Mouse (Mus musculus): ENCODE results near the gene Ipo11. TPM values are rescaled to one million over a fixed set of nuclear protein-coding genes. Genes with fewer than 3 reads are reported as not detected.

Ipo11 gene
- polyA plus RNA-seq, 1 experiment, result 12.6 TPM

GRCm38 (mm10) chr13:106745201-106745600 lies 191.6 kb downstream of the Ipo11 start:
- Histone ChIP-seq H3K27me3 (ENCODE audit: control insufficient read depth, insufficient read depth, low read length) (no peaks in the 10 kb centered on the region), H3K27ac (ENCODE audit: insufficient read depth, low read length) (no peak overlapping the region), H3K4me1 (ENCODE audit: control insufficient read depth, insufficient read depth, insufficient read length) (no peaks in the 10 kb centered on the region), H3K4me3 (ENCODE audit: extremely low read depth, insufficient read depth, insufficient read length) (no peak overlapping the region), H3K36me3 (ENCODE audit: control insufficient read depth, insufficient read depth, low read length) (no peaks in the 10 kb centered on the region)
- TF ChIP-seq CTCF (IDR thresholded peaks at IDR 0.05; ENCODE audit: extremely low read depth, insufficient read depth, insufficient read length, insufficient replicate concordance) (no peak), POLR2A (IDR thresholded peaks at IDR 0.05; ENCODE audit: low read depth, low read length) (no peak)
- no peak for DNase-seq (ENCODE audit: low read depth in 1 of 2, low spot score in 2 of 2)
- 36% methylated on average over 6 of the region's 6 CpGs for WGBS

Other genes with a start within 250 kb of the Ipo11 start
- gene Dimt1, start 10.2 kb upstream of the Ipo11 start, polyA plus RNA-seq (2012; rRNA removed), result 2.7 and 4.6 TPM in 2 replicates
- 1.4 and 1.5 TPM in 2 replicates for gene Kif2a, start 85.2 kb upstream of the Ipo11 start, polyA plus RNA-seq (2012; rRNA removed)

Measured in spleen, adult 2 months (tissue).